Mouse (Mus musculus): ENCODE data around the gene Rtp4.

Gene Rtp4

DNA sequence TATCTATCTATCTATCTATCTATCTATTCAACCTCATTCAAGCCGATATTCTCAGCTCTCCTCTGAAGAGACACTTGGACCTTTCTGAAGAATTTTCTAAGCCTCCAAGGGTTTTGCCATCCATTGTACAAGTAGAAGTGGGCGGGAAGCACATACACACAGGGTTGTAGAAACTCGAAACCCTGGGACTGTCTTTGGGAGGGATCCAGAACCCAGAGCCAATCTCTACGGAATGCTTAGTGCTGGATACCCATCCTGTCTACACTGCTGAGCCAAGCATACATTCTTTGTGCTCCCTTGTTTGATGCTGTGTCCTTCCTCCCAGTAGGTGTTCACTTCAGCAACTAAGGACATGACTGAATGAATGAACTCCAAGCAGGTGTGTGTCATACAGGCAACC lies 22.8 kb downstream of the Rtp4 start:
- Histone ChIP-seq H3K36me3 (ENCODE audit: insufficient read depth, low read length) (no peaks in the 10 kb centered on the region), H3K9me3 (ENCODE audit: low read length) (no peaks in the 10 kb centered on the region), H3K27me3 (ENCODE audit: insufficient read depth, low read length) (peaks cover 4% of the 10 kb centered on the region; the same call in 1 of the 2 replicates), H3K4me3 (replicated peaks; ENCODE audit: low read length) (no peak overlapping the region), H3K4me1 (replicated peaks; ENCODE audit: low read depth, low read length) (no peaks in the 10 kb centered on the region)
- TF ChIP-seq POU5F1 (IDR thresholded peaks at IDR 0.05; ENCODE audit: borderline replicate concordance, low read length) (no peak), NANOG (IDR thresholded peaks at IDR 0.05; ENCODE audit: borderline replicate concordance, low read length) (no peak), CTCF (conservative IDR thresholded peaks at IDR 0.05; ENCODE audit: low read length) (no peak)

DNA sequence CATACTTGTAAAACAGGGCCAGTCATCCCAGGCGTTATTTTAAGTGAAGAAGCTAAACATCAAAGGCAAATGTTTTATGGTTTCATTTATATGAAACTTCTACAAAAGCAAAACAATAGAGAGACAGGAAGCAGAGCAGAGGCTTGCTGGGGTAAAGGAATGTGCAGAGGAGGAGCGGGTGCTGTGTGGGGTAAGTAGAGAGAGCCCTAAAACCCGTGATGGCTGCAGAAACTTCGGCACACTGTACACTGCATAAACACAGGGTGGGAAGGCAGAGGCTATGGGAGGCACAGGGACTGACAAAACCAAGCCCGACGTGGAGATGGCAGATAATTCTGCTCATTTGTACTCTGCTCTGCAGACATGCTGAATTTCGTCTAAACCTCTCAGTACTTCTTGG lies 24.3 kb downstream of the Rtp4 start:
- no peaks in the 10 kb centered on the region for H3K9me3 ChIP-seq (ENCODE audit: low read length)
- no peaks in the 10 kb centered on the region for H3K36me3 ChIP-seq (ENCODE audit: insufficient read depth, low read length)
- peaks cover 4% of the 10 kb centered on the region; the same call in 1 of the 2 replicates for H3K27me3 ChIP-seq (ENCODE audit: insufficient read depth, low read length)
- H3K4me1 ChIP-seq (replicated peaks; ENCODE audit: low read depth, low read length): peaks cover 8% of the 10 kb centered on the region
- H3K4me3 ChIP-seq (replicated peaks; ENCODE audit: low read length): no peak overlapping the region
- TF ChIP-seq NANOG (IDR thresholded peaks at IDR 0.05; ENCODE audit: borderline replicate concordance, low read length) (no peak), POU5F1 (IDR thresholded peaks at IDR 0.05; ENCODE audit: borderline replicate concordance, low read length) (no peak), CTCF (conservative IDR thresholded peaks at IDR 0.05; ENCODE audit: low read length) (no peak)

DNA sequence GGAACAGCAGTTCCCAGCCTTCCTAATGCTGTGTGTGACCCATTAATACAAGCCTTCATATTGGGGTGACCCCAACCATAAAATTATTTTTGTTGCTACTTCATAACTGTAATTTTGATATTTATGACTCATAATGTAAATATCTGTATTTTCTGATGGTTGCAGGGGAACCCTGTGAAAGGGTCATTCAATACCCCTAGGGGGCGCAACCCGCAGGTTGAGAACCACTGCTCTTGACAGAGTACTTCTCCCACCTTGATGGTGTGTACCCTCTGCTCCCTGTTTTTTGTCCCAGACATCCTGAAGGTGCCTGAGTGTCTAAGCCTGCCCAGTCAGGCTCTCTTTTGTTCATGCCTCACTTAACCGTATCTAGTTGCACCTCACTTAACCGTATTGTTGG lies 27.7 kb downstream of the Rtp4 start:
- Histone ChIP-seq H3K4me1 (replicated peaks; ENCODE audit: low read depth, low read length) (peaks cover 8% of the 10 kb centered on the region), H3K36me3 (ENCODE audit: insufficient read depth, low read length) (no peaks in the 10 kb centered on the region), H3K9me3 (ENCODE audit: low read length) (no peaks in the 10 kb centered on the region), H3K27me3 (ENCODE audit: insufficient read depth, low read length) (peaks cover 7% of the 10 kb centered on the region; the same call in 1 of the 2 replicates), H3K4me3 (replicated peaks; ENCODE audit: low read length) (no peak overlapping the region)
- TF ChIP-seq POU5F1 (IDR thresholded peaks at IDR 0.05; ENCODE audit: borderline replicate concordance, low read length) (no peak), NANOG (IDR thresholded peaks at IDR 0.05; ENCODE audit: borderline replicate concordance, low read length) (no peak), CTCF (conservative IDR thresholded peaks at IDR 0.05; ENCODE audit: low read length) (peak; percentile 34)

DNA sequence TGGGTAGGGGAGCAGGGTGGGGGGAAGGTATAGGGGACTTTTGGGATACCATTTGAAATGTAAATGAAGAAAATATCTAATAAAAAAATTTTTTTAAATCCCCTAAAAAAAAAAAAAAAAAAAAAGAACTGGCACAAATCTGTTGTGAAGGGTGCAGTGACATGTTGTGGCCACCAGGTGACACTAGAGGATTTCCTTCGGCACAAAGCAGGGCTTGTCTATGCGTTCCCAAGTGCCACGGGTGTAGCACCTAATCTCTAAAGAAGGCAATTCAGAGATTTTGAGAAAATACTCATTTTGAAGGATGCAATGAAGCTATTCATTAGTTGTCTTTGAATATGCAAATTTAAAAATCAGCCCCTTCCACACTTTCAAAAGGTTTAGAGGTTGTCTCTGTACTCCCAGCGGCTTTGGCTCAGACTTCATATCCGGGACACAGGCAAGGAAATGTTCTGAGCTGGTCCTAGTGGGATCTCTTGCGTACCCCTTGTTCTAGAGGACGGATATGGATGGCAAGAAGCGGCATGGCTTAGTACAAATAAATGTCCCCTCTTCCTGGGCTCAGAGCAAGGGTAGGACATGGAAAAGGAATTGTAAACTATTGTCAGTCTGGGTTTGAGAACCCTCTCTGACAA lies 30.4 kb downstream of the Rtp4 start:
- peaks cover 7% of the 10 kb centered on the region; the same call in 1 of the 2 replicates for H3K27me3 ChIP-seq (ENCODE audit: insufficient read depth, low read length)
- H3K36me3 ChIP-seq (ENCODE audit: insufficient read depth, low read length): no peaks in the 10 kb centered on the region
- no peak overlapping the region for H3K4me3 ChIP-seq (replicated peaks; ENCODE audit: low read length)
- H3K9me3 ChIP-seq (ENCODE audit: low read length): no peaks in the 10 kb centered on the region
- TF ChIP-seq NANOG (IDR thresholded peaks at IDR 0.05; ENCODE audit: borderline replicate concordance, low read length) (no peak), CTCF (conservative IDR thresholded peaks at IDR 0.05; ENCODE audit: low read length) (peak; percentile 84)
- peaks cover 8% of the 10 kb centered on the region for H3K4me1 ChIP-seq (replicated peaks; ENCODE audit: low read depth, low read length)

DNA sequence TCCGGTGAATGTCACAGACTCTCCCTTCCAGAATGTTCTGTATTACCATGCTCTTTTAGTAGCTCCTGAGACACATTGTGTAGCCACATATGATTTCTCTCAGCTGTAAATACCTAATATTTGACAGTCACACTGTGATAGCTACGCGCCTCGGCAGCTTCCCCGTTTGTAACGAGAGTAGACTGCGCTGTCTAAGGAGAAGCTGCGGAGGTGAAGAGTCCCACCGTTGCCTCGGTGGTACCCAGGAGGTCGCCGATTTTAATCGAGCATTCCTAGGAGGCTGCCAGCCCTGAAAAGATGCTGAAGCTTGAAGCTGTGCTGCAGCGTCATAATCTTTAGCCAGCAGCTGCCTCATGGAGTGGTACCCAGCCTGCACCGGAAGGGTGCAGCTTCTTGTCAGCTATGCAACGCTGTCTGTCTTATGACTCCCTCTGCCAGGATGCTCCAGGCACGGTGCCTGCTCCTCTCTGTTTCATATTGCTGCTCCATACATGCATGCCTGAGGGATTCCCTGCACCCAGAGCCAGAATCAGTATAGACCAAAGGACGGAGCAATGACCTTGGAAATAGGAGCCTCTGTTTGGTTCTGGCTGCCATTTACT lies 31.0 kb downstream of the Rtp4 start:
- TF ChIP-seq NANOG (IDR thresholded peaks at IDR 0.05; ENCODE audit: borderline replicate concordance, low read length) (no peak), CTCF (conservative IDR thresholded peaks at IDR 0.05; ENCODE audit: low read length) (no peak), POU5F1 (IDR thresholded peaks at IDR 0.05; ENCODE audit: borderline replicate concordance, low read length) (no peak)
- no peak overlapping the region for H3K4me3 ChIP-seq (replicated peaks; ENCODE audit: low read length)
- no peaks in the 10 kb centered on the region for H3K36me3 ChIP-seq (ENCODE audit: insufficient read depth, low read length)
- H3K9me3 ChIP-seq (ENCODE audit: low read length): no peaks in the 10 kb centered on the region
- H3K4me1 ChIP-seq (replicated peaks; ENCODE audit: low read depth, low read length): peaks cover 8% of the 10 kb centered on the region
- peaks cover 7% of the 10 kb centered on the region; the same call in 1 of the 2 replicates for H3K27me3 ChIP-seq (ENCODE audit: insufficient read depth, low read length)

DNA sequence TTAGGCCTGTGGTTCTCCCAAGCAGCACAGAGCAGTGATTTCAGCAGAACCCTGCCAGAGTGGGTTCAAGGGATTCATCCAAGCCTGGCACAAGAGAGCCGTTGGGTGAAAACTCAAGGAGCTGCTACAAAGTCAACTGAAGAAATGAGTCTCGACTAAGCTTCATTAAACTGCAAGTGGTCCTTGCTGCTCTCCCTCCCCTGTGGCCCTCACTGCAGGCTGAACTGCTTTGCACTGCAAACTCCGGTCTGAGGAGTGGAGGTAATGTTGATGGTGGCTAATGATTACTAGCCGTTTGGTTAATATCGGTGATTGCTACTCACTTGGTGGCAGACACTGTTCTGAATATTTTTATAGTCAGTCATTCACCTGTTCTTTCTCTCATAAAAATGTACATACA lies 34.6 kb downstream of the Rtp4 start:
- H3K4me1 ChIP-seq (replicated peaks; ENCODE audit: low read depth, low read length): no peaks in the 10 kb centered on the region
- H3K4me3 ChIP-seq (replicated peaks; ENCODE audit: low read length): no peak overlapping the region
- TF ChIP-seq POU5F1 (IDR thresholded peaks at IDR 0.05; ENCODE audit: borderline replicate concordance, low read length) (no peak), CTCF (conservative IDR thresholded peaks at IDR 0.05; ENCODE audit: low read length) (no peak), NANOG (IDR thresholded peaks at IDR 0.05; ENCODE audit: borderline replicate concordance, low read length) (no peak)
- H3K36me3 ChIP-seq (ENCODE audit: insufficient read depth, low read length): no peaks in the 10 kb centered on the region
- no peaks in the 10 kb centered on the region for H3K9me3 ChIP-seq (ENCODE audit: low read length)
- H3K27me3 ChIP-seq (ENCODE audit: insufficient read depth, low read length): peaks cover 7% of the 10 kb centered on the region; the same call in 1 of the 2 replicates

GRCm38 (mm10) chr16:23557195-23557594 lies 37.1 kb downstream of the Rtp4 start:
- no peaks in the 10 kb centered on the region for H3K36me3 ChIP-seq (ENCODE audit: insufficient read depth, low read length)
- no peaks in the 10 kb centered on the region for H3K4me1 ChIP-seq (replicated peaks; ENCODE audit: low read depth, low read length)
- no peak for TF ChIP-seq POU5F1 (IDR thresholded peaks at IDR 0.05; ENCODE audit: borderline replicate concordance, low read length)
- TF ChIP-seq CTCF (conservative IDR thresholded peaks at IDR 0.05; ENCODE audit: low read length): no peak
- no peak for TF ChIP-seq NANOG (IDR thresholded peaks at IDR 0.05; ENCODE audit: borderline replicate concordance, low read length)
- no peaks in the 10 kb centered on the region for H3K9me3 ChIP-seq (ENCODE audit: low read length)
- H3K27me3 ChIP-seq (ENCODE audit: insufficient read depth, low read length): no peaks in the 10 kb centered on the region
- H3K4me3 ChIP-seq (replicated peaks; ENCODE audit: low read length): no peak overlapping the region

GRCm38 (mm10) chr16:23557669-23558068 lies 37.6 kb downstream of the Rtp4 start:
- no peaks in the 10 kb centered on the region for H3K9me3 ChIP-seq (ENCODE audit: low read length)
- H3K4me1 ChIP-seq (replicated peaks; ENCODE audit: low read depth, low read length): no peaks in the 10 kb centered on the region
- TF ChIP-seq NANOG (IDR thresholded peaks at IDR 0.05; ENCODE audit: borderline replicate concordance, low read length) (no peak), POU5F1 (IDR thresholded peaks at IDR 0.05; ENCODE audit: borderline replicate concordance, low read length) (no peak), CTCF (conservative IDR thresholded peaks at IDR 0.05; ENCODE audit: low read length) (no peak)
- no peaks in the 10 kb centered on the region for H3K27me3 ChIP-seq (ENCODE audit: insufficient read depth, low read length)
- H3K36me3 ChIP-seq (ENCODE audit: insufficient read depth, low read length): no peaks in the 10 kb centered on the region
- H3K4me3 ChIP-seq (replicated peaks; ENCODE audit: low read length): no peak overlapping the region
